ENCODE assay signal across 9 mouse cellular contexts in genomic region chr11:101968791-101969190, GRCm38 (mm10). TPM values are rescaled to one million over a fixed set of nuclear protein-coding genes. Genes with fewer than 3 reads are reported as not detected.
DNase-seq lines count a peak whose midpoint lies in the region; ATAC-seq lines count a peak whose summit lies in the region.
"Had no signal": no experiment of that assay in that cellular context is flagged by ENCODE, and none has a peak within 500 bp of the region (broad histone marks: within the 10 kb centered on the region; RNA-seq: fewer than 3 reads in every experiment).

No protein-coding gene starts in this region.

- ATAC-seq in hindbrain, embryonic 14.5 days (ENCODE audit: low FRiP score), result peak; percentile 64; the same call in 1 of the 2 replicates

- H3K9me3 ChIP-seq in hindbrain, embryonic 14.5 days (ENCODE audit: control insufficient read depth, low read length), result no peaks in the 10 kb centered on the region
- H3K9me3 ChIP-seq: neural tube, embryonic 12.5 days had no signal

- no peaks in the 10 kb centered on the region for H3K36me3 ChIP-seq in hindbrain, embryonic 14.5 days (replicated peaks; ENCODE audit: control insufficient read depth, insufficient read depth)
- H3K36me3 ChIP-seq: neural tube, embryonic 12.5 days had no signal

- peak; percentile 79 for DNase-seq in WW6 (ENCODE audit: low read depth, low spot score)
- DNase-seq in cerebellum, postnatal 25 days, result peak; percentile 88 to 91
- DNase-seq in frontal cortex, postnatal 36 days (ENCODE audit: low spot score in 2 of 2), result peak; percentile 83 to 88
- peak; percentile 90 for DNase-seq in hindbrain, embryonic 14.5 days (ENCODE audit: low spot score)
- peak; percentile 62 to 85 for DNase-seq in layer of hippocampus, postnatal 25 days (ENCODE audit: extremely low spot score in 1 of 2, low spot score in 1 of 2)
- DNase-seq in lung, postnatal 36 days, result peak; percentile 93
- peak; percentile 89 to 91 for DNase-seq in right cerebral cortex, postnatal 10 days (ENCODE audit: low spot score in 2 of 2)
- peak; percentile 73 for DNase-seq in urinary bladder, postnatal 25 days (ENCODE audit: low spot score)

- WGBS in hindbrain, embryonic 14.5 days, result 0% methylated on average over 5 of the region's 5 CpGs

- H3K4me3 ChIP-seq in hindbrain, embryonic 14.5 days (replicated peaks; ENCODE audit: low read length), result no peak overlapping the region
- H3K4me3 ChIP-seq: neural tube, embryonic 12.5 days had no signal

- H3K27ac ChIP-seq in hindbrain, embryonic 14.5 days, result no peak overlapping the region
- H3K27ac ChIP-seq: neural tube, embryonic 12.5 days had no signal

- peaks cover 29% of the 10 kb centered on the region for H3K27me3 ChIP-seq in hindbrain, embryonic 14.5 days (ENCODE audit: control insufficient read depth, insufficient read depth, low read length)

- no peak overlapping the region for H3K4me2 ChIP-seq in hindbrain, embryonic 14.5 days (replicated peaks)

- H3K9ac ChIP-seq in hindbrain, embryonic 14.5 days, result no peak overlapping the region
- H3K9ac ChIP-seq: neural tube, embryonic 12.5 days had no signal

- H3K4me1 ChIP-seq in hindbrain, embryonic 14.5 days (replicated peaks; ENCODE audit: control insufficient read depth, insufficient read depth, low read length), result 0 out of 2 replicates have a peak, but pooled peaks cover under 1% of the 10 kb centered on the region

RNA-seq across cellular contexts. Expression of gene Sost, which starts 2.0 kb away (rescaled TPM):
- not detected in 2 replicates for polyA plus RNA-seq in hindbrain, embryonic 14.5 days (2014; fragmentation: Nextera tagmentation; extraction: Ambion mirVana)
- total RNA-seq in layer of hippocampus, postnatal 25 days (2021), result not detected

RNA-seq across cellular contexts. Expression of gene Cfap97d1, which starts 15.3 kb away (rescaled TPM):
- polyA plus RNA-seq in hindbrain, embryonic 14.5 days (2014; fragmentation: Nextera tagmentation; extraction: Ambion mirVana), result not detected in 2 replicates
- not detected for total RNA-seq in layer of hippocampus, postnatal 25 days (2021)
- polyA plus RNA-seq: neural tube, embryonic 12.5 days had no signal

RNA-seq across cellular contexts. Expression of gene Dusp3, which starts 18.0 kb away (rescaled TPM):
- 24.0 and 24.7 TPM in 2 replicates for polyA plus RNA-seq in hindbrain, embryonic 14.5 days (2014; fragmentation: Nextera tagmentation; extraction: Ambion mirVana)
- 100 to 1,000 TPM; 145 to 154 TPM for total RNA-seq in layer of hippocampus, postnatal 25 days (2021)

RNA-seq across cellular contexts. Expression of gene Mpp3, which starts 59.5 kb away (rescaled TPM):
- 53.5 and 57.2 TPM in 2 replicates for polyA plus RNA-seq in hindbrain, embryonic 14.5 days (2014; fragmentation: Nextera tagmentation; extraction: Ambion mirVana)
- 10 to 100 TPM; 80.5 to 82.4 TPM for total RNA-seq in layer of hippocampus, postnatal 25 days (2021)
